Mouse (Mus musculus) testis, adult 2 months (tissue): ENCODE results near the gene Gna15.

Experiments used
- CTCF ChIP-seq: fragments of 200-500 bp; IDR thresholded peaks from 2 replicates; pipeline ENCODE4 v1.5.1; 2012; ENCODE audit warnings: low read depth, mild to moderate bottlenecking, inconsistent platforms, low read length, moderate library complexity; ENCODE audit not compliant: control insufficient read depth, insufficient read depth, insufficient replicate concordance
- POLR2A ChIP-seq: fragments of 200-500 bp; IDR thresholded peaks from 2 replicates; pipeline ENCODE4 v1.6.1; 2012; ENCODE audit warnings: low read depth, mild to moderate bottlenecking, inconsistent platforms, low read length, moderate library complexity; ENCODE audit not compliant: control insufficient read depth

GRCm38 (mm10) chr10:81456983-81457563 is 67.0 kb downstream of the Gna15 start:
- TF ChIP-seq CTCF (no peak), POLR2A (no peak)
